Mouse (Mus musculus) hindbrain, embryonic 13.5 days (tissue): ENCODE measurements around the gene Arl4d. TPM values are rescaled to one million over a fixed set of nuclear protein-coding genes. Genes with fewer than 3 reads are reported as not detected.

Experiments used
- ATAC-seq: fragments of 200-750 bp; cut with Nextera tagmentation; 2 replicates; pipeline ENCODE4 v1.8.0; 2017; ENCODE audit warnings: moderate TSS enrichment; ENCODE audit not compliant: low FRiP score
- H3K27ac ChIP-seq: fragments of 300-500 bp; sonication (generic); 2 replicates; pipeline ENCODE4 v1.5.1; 2015; ENCODE audit warnings: inconsistent platforms, mild to moderate bottlenecking, moderate library complexity
- H3K27me3 ChIP-seq: fragments of 300-500 bp; sonication (generic); 2 replicates; pipeline ENCODE4 v1.6.1; 2015; ENCODE audit warnings: mild to moderate bottlenecking, inconsistent platforms
- H3K36me3 ChIP-seq: fragments of 300-500 bp; sonication (generic); 2 replicates; pipeline ENCODE4 v1.6.1; 2015; ENCODE audit warnings: mild to moderate bottlenecking, inconsistent platforms
- H3K4me1 ChIP-seq: fragments of 300-500 bp; sonication (generic); replicated peaks from 2 replicates; pipeline ENCODE4 v1.6.1; 2015; ENCODE audit warnings: inconsistent platforms
- H3K4me2 ChIP-seq: fragments of 300-500 bp; sonication (generic); 2 replicates; pipeline ENCODE4 v1.6.1; 2015; ENCODE audit warnings: inconsistent platforms, mild to moderate bottlenecking, moderate library complexity
- H3K4me3 ChIP-seq: fragments of 300-500 bp; sonication (generic); 2 replicates; pipeline ENCODE4 v1.5.1; 2015; ENCODE audit warnings: mild to moderate bottlenecking, inconsistent platforms
- H3K9ac ChIP-seq: fragments of 300-500 bp; sonication (generic); 2 replicates; pipeline ENCODE4 v1.6.1; 2015; ENCODE audit warnings: mild to moderate bottlenecking, inconsistent platforms
- H3K9me3 ChIP-seq: fragments of 300-500 bp; sonication (generic); 2 replicates; pipeline ENCODE4 v1.6.1; 2016; ENCODE audit warnings: inconsistent platforms
- WGBS: fragments of 180-500 bp; shearing (Covaris S2); methylation state at CpG from one replicate; pipeline ENCODE4 v1.1.7; 2015; 5-methylcytosine and 5-hydroxymethylcytosine counted together
- polyA plus RNA-seq: library from polyadenylated mRNA; unstranded; fragments of >200 nt; fragmentation: Nextera tagmentation; extraction: Ambion mirVana; gene quantifications from 2 replicates; pipeline ENCODE4 v1.2.1, GENCODE M21; 2015

Arl4d gene
- polyA plus RNA-seq, 1 experiment from 2014 or later, result 8.0 TPM

DNA sequence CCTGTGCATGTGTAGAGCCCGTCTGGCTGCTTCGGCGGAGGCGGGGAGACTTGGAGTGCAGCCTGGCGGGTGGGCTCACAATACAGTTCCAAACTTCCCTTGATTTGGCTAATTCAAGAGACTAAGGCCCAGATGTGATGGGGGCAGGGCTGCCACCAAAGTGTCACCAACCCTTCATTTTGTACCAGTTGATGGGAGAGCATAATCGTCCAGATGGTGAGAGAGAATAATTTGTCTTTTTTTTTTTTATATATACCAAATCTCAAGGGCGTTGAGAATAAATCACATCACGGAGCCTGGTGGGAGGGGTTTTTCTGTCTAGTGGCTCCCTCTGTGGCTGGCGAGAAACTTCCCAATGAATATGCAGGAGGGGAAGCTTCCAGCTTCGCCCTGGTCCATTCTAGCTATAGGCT is 24.4 kb downstream of the Arl4d start:
- Histone ChIP-seq H3K4me2 (no peak overlapping the region), H3K9me3 (no peaks in the 10 kb centered on the region), H3K27ac (peak overlapping the region; percentile 49; the same call in 1 of the 2 replicates), H3K36me3 (no peaks in the 10 kb centered on the region), H3K27me3 (no peaks in the 10 kb centered on the region), H3K4me3 (no peak overlapping the region), H3K4me1 (peaks cover 31% of the 10 kb centered on the region), H3K9ac (no peak overlapping the region)
- 32% methylated on average over 10 of the region's 10 CpGs for WGBS
- no peak for ATAC-seq

DNA sequence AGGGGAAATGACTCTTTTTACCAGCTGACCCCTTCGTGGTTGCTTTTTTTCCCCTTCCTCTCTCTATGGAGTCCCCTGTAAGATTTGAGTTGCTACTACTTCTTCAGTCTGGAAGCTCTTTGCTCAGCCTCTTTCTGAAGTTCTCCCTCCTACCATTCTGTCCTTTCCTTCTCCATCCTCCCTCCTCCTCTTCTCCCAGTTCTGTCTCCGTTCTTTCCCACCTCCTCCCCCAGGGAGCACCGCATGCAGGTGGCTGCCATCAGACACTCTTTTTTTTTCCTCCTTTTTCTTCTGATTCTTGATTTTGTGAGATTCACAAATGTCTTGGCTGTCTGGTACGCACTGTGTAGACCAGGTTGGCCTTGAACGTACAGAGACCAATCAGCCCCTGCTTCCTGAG is 25.0 kb downstream of the Arl4d start:
- no peak for ATAC-seq
- Histone ChIP-seq H3K27me3 (no peaks in the 10 kb centered on the region), H3K36me3 (no peaks in the 10 kb centered on the region), H3K4me3 (no peak overlapping the region), H3K27ac (no peak overlapping the region), H3K9ac (no peak overlapping the region), H3K4me1 (peaks cover 35% of the 10 kb centered on the region), H3K9me3 (no peaks in the 10 kb centered on the region), H3K4me2 (no peak overlapping the region)
- WGBS, result 63% methylated on average over 5 of the region's 5 CpGs

DNA sequence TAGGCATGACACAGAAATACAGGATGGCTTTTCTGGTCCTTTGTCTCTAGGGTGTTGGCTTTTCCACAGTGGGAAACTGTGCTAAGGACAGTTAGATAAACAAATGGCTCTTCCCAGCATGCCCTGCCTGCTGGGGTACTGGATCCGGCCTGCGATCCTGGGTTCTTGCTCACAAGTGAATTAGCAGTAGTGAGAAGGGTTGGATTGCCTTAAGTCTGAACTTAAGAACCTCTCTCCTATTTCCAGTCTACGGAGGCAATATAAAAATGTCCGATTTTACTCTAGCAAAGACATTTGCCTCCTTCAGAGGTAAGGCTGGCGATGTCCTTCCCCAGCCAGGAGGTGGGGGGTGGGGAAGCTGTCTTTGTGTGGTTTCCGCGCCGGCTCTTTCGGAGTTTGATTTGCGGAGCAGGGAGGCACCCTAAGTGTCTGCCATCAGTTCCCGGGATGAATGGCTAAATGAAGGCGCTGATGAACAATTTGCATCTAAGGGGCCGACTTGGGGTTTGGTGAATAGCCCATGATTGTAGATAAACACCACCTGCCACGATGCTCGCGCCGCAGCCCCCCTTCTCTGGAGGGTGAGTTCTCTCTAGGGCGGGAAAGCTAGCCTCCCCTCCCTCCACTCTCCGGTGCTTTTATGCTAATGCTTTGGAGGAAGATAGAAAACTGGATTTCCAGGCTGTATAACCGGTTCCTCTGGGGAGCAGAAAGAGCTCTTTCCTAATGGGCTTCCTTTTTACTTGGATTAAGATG is 30.7 kb downstream of the Arl4d start:
- Histone ChIP-seq H3K36me3 (no peaks in the 10 kb centered on the region), H3K4me3 (peak overlapping the region; percentile 30), H3K4me2 (peak overlapping the region; percentile 56), H3K9ac (peak overlapping the region; percentile 60), H3K9me3 (peaks cover 3% of the 10 kb centered on the region; the same call in 1 of the 2 replicates), H3K27ac (peak overlapping the region; percentile 90), H3K27me3 (no peaks in the 10 kb centered on the region), H3K4me1 (peaks cover 34% of the 10 kb centered on the region)
- peak; percentile 66; the same call in 1 of the 2 replicates for ATAC-seq
- WGBS, result under 1% methylated on average over 20 of the region's 20 CpGs

DNA sequence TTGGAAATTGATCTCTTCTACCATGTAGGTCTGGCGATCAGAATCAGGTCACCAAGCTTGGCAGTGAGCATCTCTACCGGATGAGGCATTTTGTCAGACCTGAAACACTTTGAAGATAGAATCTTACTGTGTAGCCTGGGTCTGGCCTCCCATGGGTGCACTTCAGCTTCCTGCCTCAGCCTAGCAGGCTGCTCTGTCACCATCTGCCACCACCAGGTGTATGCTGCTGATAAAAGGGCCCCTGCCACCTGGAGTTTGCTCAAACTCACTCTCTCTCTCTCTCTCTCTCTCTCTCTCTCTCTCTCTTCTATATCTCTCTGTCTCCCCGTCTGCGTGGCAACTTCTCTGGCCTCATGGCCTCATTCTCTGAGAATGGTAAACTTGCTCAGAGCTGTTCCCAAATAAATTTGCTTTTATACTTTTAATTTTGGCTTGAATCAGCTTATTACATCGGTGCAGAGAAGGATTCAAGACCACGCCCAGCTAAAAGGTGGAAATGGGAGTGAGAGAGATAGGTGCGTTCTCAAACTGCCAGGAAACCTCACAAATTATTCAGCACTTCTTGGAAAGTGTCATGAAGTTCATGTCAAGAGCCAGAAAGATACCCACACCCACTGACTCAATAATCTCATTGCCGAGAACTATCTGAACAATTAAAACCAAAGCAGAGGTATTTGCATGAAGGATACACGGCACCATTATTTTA is 32.0 kb downstream of the Arl4d start:
- Histone ChIP-seq H3K4me3 (no peak overlapping the region), H3K36me3 (no peaks in the 10 kb centered on the region), H3K27me3 (no peaks in the 10 kb centered on the region), H3K4me1 (peaks cover 34% of the 10 kb centered on the region), H3K4me2 (no peak overlapping the region), H3K27ac (peak overlapping the region; percentile 90), H3K9me3 (peaks cover 3% of the 10 kb centered on the region; the same call in 1 of the 2 replicates), H3K9ac (no peak overlapping the region; the same call in 1 of the 2 replicates)
- WGBS, result 90% methylated on average over 9 of the region's 9 CpGs
- ATAC-seq, result no peak

DNA sequence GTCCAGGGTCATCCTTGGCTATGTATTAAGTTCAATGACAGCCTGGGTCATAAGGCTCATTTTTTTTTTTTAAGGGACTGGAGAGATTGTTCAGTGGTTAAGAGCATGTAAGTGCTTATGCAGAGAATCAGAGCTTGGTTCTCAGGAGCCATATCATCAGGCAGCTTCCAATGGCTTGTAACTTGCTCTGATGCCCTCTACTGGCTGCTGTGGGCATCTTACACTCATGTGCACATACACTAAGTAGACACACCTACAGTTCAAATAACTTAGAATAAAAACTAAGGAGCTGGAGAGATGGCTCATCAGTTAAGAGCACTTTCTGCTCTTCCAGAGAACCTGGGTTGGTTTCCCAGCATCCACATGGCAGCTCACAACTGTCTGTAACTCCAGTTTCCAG is 32.8 kb downstream of the Arl4d start:
- Histone ChIP-seq H3K9me3 (peaks cover 3% of the 10 kb centered on the region; the same call in 1 of the 2 replicates), H3K36me3 (no peaks in the 10 kb centered on the region)

DNA sequence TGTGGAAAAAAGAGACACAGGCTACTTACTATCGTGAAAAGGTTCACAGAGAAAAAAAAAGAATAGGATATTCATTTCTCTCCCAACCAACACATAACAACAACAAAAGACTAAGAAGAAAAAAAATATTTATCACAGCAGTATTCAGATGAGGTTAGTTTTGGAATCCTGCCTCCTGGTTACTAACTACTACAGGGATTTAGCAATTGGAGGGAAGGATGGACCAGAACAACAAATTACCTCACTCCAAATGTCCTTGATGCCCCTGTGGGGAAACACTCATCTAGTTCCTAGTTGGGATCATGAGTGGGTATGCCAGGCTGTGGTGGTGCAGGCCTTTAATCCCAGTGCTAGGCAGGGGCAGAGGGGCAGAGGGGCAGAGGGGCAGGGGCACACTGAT is 34.2 kb downstream of the Arl4d start:
- 92% methylated on average over 1 of the region's 1 CpGs for WGBS
- Histone ChIP-seq H3K9me3 (peaks cover 3% of the 10 kb centered on the region; the same call in 1 of the 2 replicates), H3K27ac (no peak overlapping the region), H3K4me3 (no peak overlapping the region), H3K9ac (no peak overlapping the region), H3K36me3 (no peaks in the 10 kb centered on the region), H3K27me3 (no peaks in the 10 kb centered on the region), H3K4me2 (no peak overlapping the region), H3K4me1 (peaks cover 44% of the 10 kb centered on the region)
- no peak for ATAC-seq

More for the DNA sequence above, 32.8 kb downstream of the Arl4d start:
- Histone ChIP-seq H3K4me1 (peaks cover 34% of the 10 kb centered on the region), H3K27me3 (no peaks in the 10 kb centered on the region), H3K9ac (no peak overlapping the region), H3K27ac (no peak overlapping the region), H3K4me3 (no peak overlapping the region), H3K4me2 (no peak overlapping the region)
- ATAC-seq, result no peak

DNA sequence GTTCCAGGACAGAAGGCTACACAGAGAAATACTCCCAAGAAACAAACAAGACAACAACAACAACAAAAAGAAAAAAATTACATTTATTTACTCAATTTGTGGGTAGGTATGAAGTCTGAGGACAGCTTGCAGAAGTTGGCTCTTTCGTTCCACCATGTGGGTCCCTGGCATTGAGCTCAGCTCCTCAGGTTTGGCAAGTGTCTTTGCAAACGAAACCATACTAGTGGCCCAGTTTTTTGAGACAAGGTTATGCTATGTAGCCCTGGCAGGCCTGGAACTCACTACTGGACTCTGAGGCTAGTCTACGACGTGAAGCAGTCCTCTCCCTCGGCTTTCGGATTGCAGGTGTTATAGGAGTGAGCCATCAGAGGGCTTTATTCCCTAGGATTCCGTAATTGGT is 34.6 kb downstream of the Arl4d start:
- H3K4me3 ChIP-seq, result no peak overlapping the region
- H3K9me3 ChIP-seq, result peaks cover 3% of the 10 kb centered on the region; the same call in 1 of the 2 replicates
- peaks cover 43% of the 10 kb centered on the region for H3K4me1 ChIP-seq
- H3K4me2 ChIP-seq, result no peak overlapping the region
- no peak overlapping the region for H3K27ac ChIP-seq
- no peaks in the 10 kb centered on the region for H3K36me3 ChIP-seq
- no peaks in the 10 kb centered on the region for H3K27me3 ChIP-seq
- no peak overlapping the region for H3K9ac ChIP-seq
- 65% methylated on average over 7 of the region's 7 CpGs for WGBS
- no peak for ATAC-seq

DNA sequence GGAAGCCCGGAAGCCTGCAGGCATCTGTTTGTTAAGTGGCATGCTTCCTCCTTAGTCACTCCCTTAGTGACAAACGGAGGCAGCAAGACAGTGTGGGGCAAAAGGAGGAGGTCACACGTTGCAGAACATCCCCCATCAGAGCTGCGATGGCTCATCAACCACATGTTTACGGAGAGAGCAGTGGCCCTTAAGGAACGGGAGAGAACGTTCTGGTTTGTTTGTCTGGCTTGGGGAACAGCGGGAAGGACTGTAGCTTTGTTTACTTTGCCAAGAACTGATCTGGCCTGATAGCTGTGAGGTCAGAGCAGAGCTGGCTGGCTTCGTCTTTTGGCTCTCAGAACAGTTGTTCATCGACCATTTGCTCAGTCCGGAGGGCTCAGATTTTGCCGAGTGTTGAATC is 35.1 kb downstream of the Arl4d start:
- Histone ChIP-seq H3K36me3 (no peaks in the 10 kb centered on the region), H3K4me1 (peaks cover 39% of the 10 kb centered on the region), H3K4me3 (no peak overlapping the region), H3K9me3 (peaks cover 3% of the 10 kb centered on the region; the same call in 1 of the 2 replicates), H3K4me2 (no peak overlapping the region), H3K27ac (no peak overlapping the region), H3K9ac (no peak overlapping the region), H3K27me3 (no peaks in the 10 kb centered on the region)
- ATAC-seq, result no peak
- 47% methylated on average over 12 of the region's 12 CpGs for WGBS

DNA sequence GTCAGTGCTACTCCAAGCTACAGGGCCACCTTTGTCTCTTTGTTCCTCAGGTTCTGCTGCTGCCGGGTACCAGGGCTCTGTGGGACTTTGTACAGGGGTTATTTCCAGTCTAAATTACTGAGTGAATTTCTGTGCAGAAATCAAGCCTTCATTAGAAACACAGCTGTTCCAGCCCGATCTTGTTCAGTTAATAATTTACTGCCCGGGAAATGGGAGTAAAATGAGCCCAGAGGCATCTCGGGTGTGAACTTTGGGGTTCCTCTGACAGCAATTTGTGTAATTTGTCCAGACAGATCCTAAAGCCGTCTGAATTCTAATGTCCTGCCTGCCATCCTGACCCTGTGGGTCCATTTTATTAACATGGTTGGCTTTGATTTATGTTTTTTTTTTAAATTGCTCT is 38.7 kb downstream of the Arl4d start:
- Histone ChIP-seq H3K9me3 (no peaks in the 10 kb centered on the region), H3K4me3 (no peak overlapping the region), H3K4me1 (peaks cover 24% of the 10 kb centered on the region), H3K27me3 (no peaks in the 10 kb centered on the region), H3K4me2 (no peak overlapping the region), H3K36me3 (no peaks in the 10 kb centered on the region), H3K9ac (no peak overlapping the region), H3K27ac (peak overlapping the region; percentile 70)
- 33% methylated on average over 5 of the region's 5 CpGs for WGBS
- ATAC-seq, result no peak

DNA sequence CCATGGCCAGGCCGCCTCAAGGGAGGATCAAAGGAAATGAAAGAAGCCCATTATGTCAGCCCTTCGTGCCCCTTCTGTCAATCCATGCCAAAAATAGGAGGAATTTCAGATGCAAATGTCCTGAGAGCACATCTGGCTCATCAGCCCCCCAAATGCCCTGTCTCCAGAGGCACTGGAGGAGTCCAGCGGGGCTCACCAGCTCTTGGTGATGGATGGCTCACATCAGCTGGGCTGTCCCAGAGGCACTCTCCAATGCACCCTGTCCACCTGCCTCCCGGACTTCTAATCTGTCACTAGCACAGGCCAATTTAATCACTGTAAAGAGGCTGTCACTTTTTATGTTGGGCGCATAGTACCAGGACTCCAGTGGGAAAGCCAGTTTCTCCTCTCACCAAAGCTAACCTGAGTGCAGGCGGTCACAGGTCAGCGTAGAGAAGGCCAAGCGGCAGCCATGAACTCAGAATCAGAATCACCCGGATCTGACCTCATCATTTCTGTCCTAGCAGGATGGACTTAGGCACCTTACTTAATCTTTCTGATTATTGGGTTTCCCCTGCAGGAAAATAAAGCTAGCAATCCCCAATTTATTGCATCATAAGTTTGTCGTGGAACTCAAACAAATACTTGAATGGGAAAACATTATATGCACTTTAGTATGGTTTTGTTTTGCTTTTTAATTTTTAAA is 41.6 kb downstream of the Arl4d start:
- no peaks in the 10 kb centered on the region for H3K36me3 ChIP-seq
- 57% methylated on average over 10 of the region's 10 CpGs for WGBS
- H3K4me1 ChIP-seq, result peaks cover 16% of the 10 kb centered on the region
- H3K4me3 ChIP-seq, result no peak overlapping the region
- 0 out of 2 replicates have a peak overlapping the region, but pooled peaks have one; percentile 2 for H3K27ac ChIP-seq
- no peak for ATAC-seq
- no peak overlapping the region for H3K9ac ChIP-seq
- no peaks in the 10 kb centered on the region for H3K9me3 ChIP-seq
- no peaks in the 10 kb centered on the region for H3K27me3 ChIP-seq
- H3K4me2 ChIP-seq, result no peak overlapping the region

DNA sequence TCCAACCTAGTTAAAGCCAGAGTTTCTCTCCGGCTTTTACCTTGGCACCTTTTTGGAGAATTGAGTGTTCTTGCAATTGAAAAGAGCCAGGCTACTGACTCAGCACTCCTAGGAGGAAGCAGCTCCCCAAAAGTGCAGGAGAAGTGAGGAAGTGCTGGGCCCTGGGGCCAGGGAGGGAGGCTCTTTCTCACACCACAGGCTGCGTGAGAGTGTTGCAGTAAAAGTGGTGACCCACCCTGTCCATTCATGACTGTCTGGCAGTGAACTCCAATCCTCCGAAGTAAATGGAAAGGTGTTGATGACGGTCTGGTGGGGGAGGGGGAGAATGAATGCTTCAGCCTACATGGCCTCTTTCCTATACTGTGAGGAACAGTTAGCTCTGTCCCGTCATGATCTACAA is 43.1 kb downstream of the Arl4d start:
- H3K27me3 ChIP-seq, result no peaks in the 10 kb centered on the region
- no peaks in the 10 kb centered on the region for H3K36me3 ChIP-seq
- 68% methylated on average over 5 of the region's 5 CpGs for WGBS
- no peak overlapping the region for H3K9ac ChIP-seq
- H3K4me2 ChIP-seq, result no peak overlapping the region
- peaks cover 16% of the 10 kb centered on the region for H3K4me1 ChIP-seq
- no peak for ATAC-seq
- H3K27ac ChIP-seq, result no peak overlapping the region
- H3K9me3 ChIP-seq, result no peaks in the 10 kb centered on the region
- no peak overlapping the region for H3K4me3 ChIP-seq

DNA sequence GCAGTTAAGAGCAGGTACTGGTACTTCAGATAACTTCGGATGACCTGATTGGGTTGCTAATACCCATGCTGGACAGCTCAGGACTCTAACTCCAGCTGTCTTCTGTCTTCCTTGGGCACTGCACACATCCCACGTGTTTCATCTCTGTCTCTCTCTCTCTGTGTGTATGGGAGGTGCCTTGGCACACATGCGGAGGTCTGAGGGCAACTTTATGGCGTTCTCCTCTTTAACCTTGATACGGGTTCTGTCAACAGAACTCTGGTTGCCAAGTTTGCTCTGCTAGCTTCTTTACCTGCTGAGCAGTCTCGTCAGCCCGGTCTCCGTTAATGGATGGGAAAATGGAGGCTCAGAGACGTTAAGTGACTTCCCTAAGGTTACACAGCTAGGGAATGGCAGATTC is 47.5 kb downstream of the Arl4d start:
- H3K27me3 ChIP-seq, result no peaks in the 10 kb centered on the region
- WGBS, result 90% methylated on average over 9 of the region's 9 CpGs
- H3K9me3 ChIP-seq, result no peaks in the 10 kb centered on the region
- no peak overlapping the region for H3K9ac ChIP-seq
- H3K4me3 ChIP-seq, result no peak overlapping the region
- H3K36me3 ChIP-seq, result no peaks in the 10 kb centered on the region
- no peak overlapping the region for H3K4me2 ChIP-seq
- ATAC-seq, result no peak
- peaks cover 3% of the 10 kb centered on the region; the same call in 1 of the 2 replicates for H3K4me1 ChIP-seq
- no peak overlapping the region for H3K27ac ChIP-seq
